Mouse (Mus musculus): ENCODE data around the gene 4930558C23Rik.
A peak's percentile ranks its signal among the peaks of the same experiment; 100 is the strongest.
"Not testable (repeated sequence)": the region's sequence is repeated elsewhere in the genome, so short reads cannot be mapped to it uniquely, and the experiment has no call there.

4930558C23Rik gene

GRCm38 (mm10) chr3:95373208-95373607 is 29.4 kb downstream of the 4930558C23Rik start:
- no peak for DNase-seq (ENCODE audit: low spot score)

GRCm38 (mm10) chr3:95370101-95370500 is 32.5 kb downstream of the 4930558C23Rik start:
- no peak for DNase-seq (ENCODE audit: low spot score)

- DNase-seq (ENCODE audit: low spot score): not testable (repeated sequence)
Observed at GRCm38 (mm10) chr3:95360276-95360675, 42.4 kb downstream of the 4930558C23Rik start.

GRCm38 (mm10) chr3:95357746-95358145 is 44.9 kb downstream of the 4930558C23Rik start:
- DNase-seq (ENCODE audit: low spot score): no peak

GRCm38 (mm10) chr3:95356701-95357449 is 45.8 kb downstream of the 4930558C23Rik start, which contains the start of gene Setdb1:
TSS of gene Setdb1 (minus strand) at chr3:95357202.
- DNase-seq (ENCODE audit: low spot score): peak; percentile 97

GRCm38 (mm10) chr3:95355911-95356544 is 46.6 kb downstream of the 4930558C23Rik start:
- not testable (repeated sequence) for DNase-seq (ENCODE audit: low spot score)

- DNase-seq (ENCODE audit: low spot score): peak; percentile 23
Observed at GRCm38 (mm10) chr3:95349491-95349890, 53.1 kb downstream of the 4930558C23Rik start.

GRCm38 (mm10) chr3:95348343-95348742 is 54.3 kb downstream of the 4930558C23Rik start:
- not testable (repeated sequence) for DNase-seq (ENCODE audit: low spot score)

- DNase-seq (ENCODE audit: low spot score): no peak
Observed at GRCm38 (mm10) chr3:95346454-95346853, 56.2 kb downstream of the 4930558C23Rik start.

GRCm38 (mm10) chr3:95343356-95344000 is 59.2 kb downstream of the 4930558C23Rik start:
- not testable (repeated sequence) for DNase-seq (ENCODE audit: low spot score)

- DNase-seq (ENCODE audit: low spot score): no peak
Observed at GRCm38 (mm10) chr3:95338251-95338650, 64.4 kb downstream of the 4930558C23Rik start.

GRCm38 (mm10) chr3:95337345-95337744 is 65.3 kb downstream of the 4930558C23Rik start:
- DNase-seq (ENCODE audit: low spot score): no peak
